Mouse (Mus musculus): Measurements from ENCODE around the gene Stx18. TPM values are rescaled to one million over a fixed set of nuclear protein-coding genes. Genes with fewer than 3 reads are reported as not detected.

Gene Stx18
- total and polyA plus RNA-seq, 3 experiments, result 26.3 to 35.8 (median 29.4) TPM

GRCm38 (mm10) chr5:38063339-38063738 lies 24.8 kb downstream of the Stx18 start:
- in situ Hi-C loops (cut with MboI; ENCODE audit: low pct_ligation_motif_present, low pct_unique_long_range_greater_than_20kb, low sequenced_read_pairs) (no loop called here), dilution Hi-C loops (cut with MboI; ENCODE audit: extremely low pct_ligation_motif_present, extremely low pct_unique_long_range_greater_than_20kb, low sequenced_read_pairs) (no loop called here)
- Histone ChIP-seq H3K79me2 (replicated peaks; ENCODE audit: control insufficient read depth, extremely low read depth, insufficient read depth, poor library complexity, severe bottlenecking) (no peaks in the 10 kb centered on the region; the same call in 1 of the 2 replicates), H3K9ac (ENCODE audit: insufficient read depth, low read depth) (no peak overlapping the region), H3K4me2 (ENCODE audit: insufficient read depth, low read depth, poor library complexity, severe bottlenecking) (no peak overlapping the region), H3K4me1 (ENCODE audit: control insufficient read depth in 1 of 2, insufficient read depth in 2 of 2) (no peaks in the 10 kb centered on the region), H3K27ac (ENCODE audit: insufficient read depth, low read depth) (no peak overlapping the region), H3K36me3 (replicated peaks in 1 of 2; ENCODE audit: control insufficient read depth in 1 of 2, insufficient read depth in 1 of 2, low read length in 1 of 2) (peaks cover 0 to 1% of the 10 kb centered on the region in 2 experiments), H3K4me3 (replicated peaks in 1 of 3; ENCODE audit: low read depth in 2 of 3, low read length in 2 of 3, poor library complexity in 1 of 3) (no peak overlapping the region), H3K9me3 (replicated peaks; ENCODE audit: low read length) (no peaks in the 10 kb centered on the region), H3K27me3 (replicated peaks) (no peaks in the 10 kb centered on the region)
- TF ChIP-seq CHD1 (IDR thresholded peaks at IDR 0.05; ENCODE audit: low read depth, low read length) (no peak), POLR2AphosphoS2 (IDR thresholded peaks at IDR 0.05; ENCODE audit: low read depth, low read length) (no peak), JUN (IDR thresholded peaks at IDR 0.05; ENCODE audit: insufficient read depth, low read depth, low read length) (no peak), KAT2A (IDR thresholded peaks at IDR 0.05; ENCODE audit: insufficient replicate concordance, low read length) (no peak), POLR2A (IDR thresholded peaks at IDR 0.05; ENCODE audit: low read depth, low read length) (no peak), GABPA (IDR thresholded peaks at IDR 0.05; ENCODE audit: insufficient replicate concordance, low read depth, low read length) (no peak), SMC3 (IDR thresholded peaks at IDR 0.05; ENCODE audit: low read depth, low read length) (no peak), MXI1 (IDR thresholded peaks at IDR 0.05; ENCODE audit: low read depth, low read length) (no peak), ELF1 (IDR thresholded peaks at IDR 0.05; ENCODE audit: low read depth, low read length) (no peak), TBP (conservative IDR thresholded peaks at IDR 0.05; ENCODE audit: low read depth, low read length) (no peak), ZNF384 (IDR thresholded peaks at IDR 0.05; ENCODE audit: low read depth, low read length) (no peak), ZKSCAN1 (IDR thresholded peaks at IDR 0.05; ENCODE audit: borderline replicate concordance, low read depth, low read length) (no peak)
- DNase-seq (ENCODE audit: extremely low read depth), result no peak

- no peak overlapping the region for H3K9ac ChIP-seq (ENCODE audit: insufficient read depth, low read depth)
- no peak overlapping the region for H3K4me2 ChIP-seq (ENCODE audit: insufficient read depth, low read depth, poor library complexity, severe bottlenecking)
- H3K4me3 ChIP-seq (replicated peaks in 1 of 3; ENCODE audit: low read depth in 2 of 3, low read length in 2 of 3, poor library complexity in 1 of 3), result no peak overlapping the region
- dilution Hi-C loops (cut with MboI; ENCODE audit: extremely low pct_ligation_motif_present, extremely low pct_unique_long_range_greater_than_20kb, low sequenced_read_pairs), result no loop called here
- no peak for DNase-seq (ENCODE audit: extremely low read depth)
- H3K27ac ChIP-seq (ENCODE audit: insufficient read depth, low read depth), result no peak overlapping the region
- TF ChIP-seq ZNF384 (IDR thresholded peaks at IDR 0.05; ENCODE audit: low read depth, low read length) (no peak), UBTF (IDR thresholded peaks at IDR 0.05; ENCODE audit: low read depth, low read length) (no peak), ZMIZ1 (IDR thresholded peaks at IDR 0.05; ENCODE audit: low read depth, low read length) (no peak), BHLHE40 (IDR thresholded peaks at IDR 0.05; ENCODE audit: low read depth, low read length) (no peak), MAX (IDR thresholded peaks at IDR 0.05; ENCODE audit: low read length) (no peak), JUN (IDR thresholded peaks at IDR 0.05; ENCODE audit: insufficient read depth, low read depth, low read length) (no peak), ZKSCAN1 (IDR thresholded peaks at IDR 0.05; ENCODE audit: borderline replicate concordance, low read depth, low read length) (no peak)
- in situ Hi-C loops (cut with MboI; ENCODE audit: low pct_ligation_motif_present, low pct_unique_long_range_greater_than_20kb, low sequenced_read_pairs), result no loop called here
- H3K4me1 ChIP-seq (ENCODE audit: control insufficient read depth in 1 of 2, insufficient read depth in 2 of 2), result no peaks in the 10 kb centered on the region
- H3K9me3 ChIP-seq (replicated peaks; ENCODE audit: low read length), result no peaks in the 10 kb centered on the region
- no peaks in the 10 kb centered on the region for H3K36me3 ChIP-seq (replicated peaks in 1 of 2; ENCODE audit: control insufficient read depth in 1 of 2, insufficient read depth in 1 of 2, low read length in 1 of 2)
- H3K79me2 ChIP-seq (replicated peaks; ENCODE audit: control insufficient read depth, extremely low read depth, insufficient read depth, poor library complexity, severe bottlenecking), result no peaks in the 10 kb centered on the region; the same call in 1 of the 2 replicates
- no peaks in the 10 kb centered on the region for H3K27me3 ChIP-seq (replicated peaks)
Measured at GRCm38 (mm10) chr5:38064043-38064575, 25.6 kb downstream of the Stx18 start.

Measured in CH12.LX (cell line).